Mouse (Mus musculus): ENCODE measurements around the gene Epha1. TPM values are rescaled to one million over a fixed set of nuclear protein-coding genes. Genes with fewer than 3 reads are reported as not detected.

The Epha1 gene
- polyA plus RNA-seq (2015; fragmentation: Nextera tagmentation; extraction: Ambion mirVana), result 21.8 TPM in 2 replicates

- peak within 1 kb of the TSS; percentile 91 for H3K27ac ChIP-seq (ENCODE audit: low read length)
- peak within 1 kb of the TSS; percentile 74 for H3K9ac ChIP-seq (replicated peaks; ENCODE audit: low read depth)
- peak within 1 kb of the TSS; percentile 57 for H3K4me3 ChIP-seq (ENCODE audit: low read depth, low read length)
- H3K4me2 ChIP-seq (replicated peaks; ENCODE audit: low read depth, low read length), result peak within 1 kb of the TSS; percentile 87
- no peaks in the 10 kb centered on the region for H3K9me3 ChIP-seq (ENCODE audit: low read length)
- H3K36me3 ChIP-seq (ENCODE audit: insufficient read depth, low read length), result no peaks in the 10 kb centered on the region
- DNase-seq (ENCODE audit: low spot score), result peak; percentile 96
- WGBS, result 1% methylated on average over 35 of the region's 36 CpGs
- TF ChIP-seq EP300 (IDR thresholded peaks at IDR 0.05) (0 out of 2 replicates have a peak, but pooled peaks have one; percentile 27), CTCF (IDR thresholded peaks at IDR 0.05) (peak; percentile 69)
- H3K27me3 ChIP-seq (replicated peaks; ENCODE audit: insufficient read depth, low read length), result no peaks in the 10 kb centered on the region
- ATAC-seq, result peak; percentile 55
- peaks cover 14% of the 10 kb centered on the region for H3K4me1 ChIP-seq (ENCODE audit: insufficient read depth, low read depth, low read length)
Observed at GRCm38 (mm10) chr6:42372816-42373547, at the start of gene Epha1. Gene Epha1 (minus strand): TSS chr6:42373268.

- Histone ChIP-seq H3K36me3 (ENCODE audit: insufficient read depth, low read length) (no peaks in the 10 kb centered on the region), H3K9me3 (ENCODE audit: low read length) (no peaks in the 10 kb centered on the region), H3K27ac (ENCODE audit: low read length) (no peak overlapping the region), H3K4me2 (replicated peaks; ENCODE audit: low read depth, low read length) (no peak overlapping the region), H3K9ac (replicated peaks; ENCODE audit: low read depth) (no peak overlapping the region), H3K4me1 (ENCODE audit: insufficient read depth, low read depth, low read length) (no peaks in the 10 kb centered on the region), H3K27me3 (replicated peaks; ENCODE audit: insufficient read depth, low read length) (no peaks in the 10 kb centered on the region), H3K4me3 (ENCODE audit: low read depth, low read length) (no peak overlapping the region)
- peak; percentile 48 for ATAC-seq
- peak; percentile 56 for DNase-seq (ENCODE audit: low spot score)
- TF ChIP-seq CTCF (IDR thresholded peaks at IDR 0.05) (no peak), EP300 (IDR thresholded peaks at IDR 0.05) (peak; percentile 12; the same call in 1 of the 2 replicates)
- WGBS, result 63% methylated on average over 2 of the region's 2 CpGs
Observed at GRCm38 (mm10) chr6:42421439-42421838, 48.4 kb upstream of the Epha1 start.

- TF ChIP-seq CTCF (IDR thresholded peaks at IDR 0.05), result no peak
- TF ChIP-seq EP300 (IDR thresholded peaks at IDR 0.05), result no peak
- H3K27ac ChIP-seq (ENCODE audit: low read length), result no peak overlapping the region
- no peak for ATAC-seq
- peak; percentile 18 for DNase-seq (ENCODE audit: low spot score)
- H3K9ac ChIP-seq (replicated peaks; ENCODE audit: low read depth), result no peak overlapping the region
- no peaks in the 10 kb centered on the region for H3K36me3 ChIP-seq (ENCODE audit: insufficient read depth, low read length)
- H3K9me3 ChIP-seq (ENCODE audit: low read length), result no peaks in the 10 kb centered on the region
- no peaks in the 10 kb centered on the region for H3K27me3 ChIP-seq (replicated peaks; ENCODE audit: insufficient read depth, low read length)
- H3K4me3 ChIP-seq (ENCODE audit: low read depth, low read length), result no peak overlapping the region
- H3K4me1 ChIP-seq (ENCODE audit: insufficient read depth, low read depth, low read length), result no peaks in the 10 kb centered on the region
- WGBS, result 90% methylated on average over 2 of the region's 2 CpGs
- no peak overlapping the region for H3K4me2 ChIP-seq (replicated peaks; ENCODE audit: low read depth, low read length)
Observed at GRCm38 (mm10) chr6:42419443-42419842, 46.4 kb upstream of the Epha1 start.

GRCm38 (mm10) chr6:42405134-42405533 is 32.1 kb upstream of the Epha1 start, which contains the start of gene Tas2r135:
Gene Tas2r135 (plus strand): TSS chr6:42405434.
- no peaks in the 10 kb centered on the region for H3K36me3 ChIP-seq (ENCODE audit: insufficient read depth, low read length)
- no peak within 1 kb of the TSS for H3K9ac ChIP-seq (replicated peaks; ENCODE audit: low read depth)
- no peaks in the 10 kb centered on the region for H3K9me3 ChIP-seq (ENCODE audit: low read length)
- H3K4me3 ChIP-seq (ENCODE audit: low read depth, low read length), result no peak within 1 kb of the TSS
- H3K4me1 ChIP-seq (ENCODE audit: insufficient read depth, low read depth, low read length), result no peaks in the 10 kb centered on the region
- 63% methylated on average over 2 of the region's 2 CpGs for WGBS
- DNase-seq (ENCODE audit: low spot score), result no peak
- TF ChIP-seq EP300 (IDR thresholded peaks at IDR 0.05) (no peak), CTCF (IDR thresholded peaks at IDR 0.05) (no peak)
- no peaks in the 10 kb centered on the region for H3K27me3 ChIP-seq (replicated peaks; ENCODE audit: insufficient read depth, low read length)
- no peak within 1 kb of the TSS for H3K4me2 ChIP-seq (replicated peaks; ENCODE audit: low read depth, low read length)
- no peak for ATAC-seq
- H3K27ac ChIP-seq (ENCODE audit: low read length), result no peak within 1 kb of the TSS

- Histone ChIP-seq H3K9ac (replicated peaks; ENCODE audit: low read depth) (no peak within 1 kb of the TSS), H3K4me3 (ENCODE audit: low read depth, low read length) (no peak within 1 kb of the TSS), H3K9me3 (ENCODE audit: low read length) (no peaks in the 10 kb centered on the region), H3K27ac (ENCODE audit: low read length) (no peak within 1 kb of the TSS), H3K27me3 (replicated peaks; ENCODE audit: insufficient read depth, low read length) (no peaks in the 10 kb centered on the region), H3K36me3 (ENCODE audit: insufficient read depth, low read length) (no peaks in the 10 kb centered on the region), H3K4me2 (replicated peaks; ENCODE audit: low read depth, low read length) (no peak within 1 kb of the TSS), H3K4me1 (ENCODE audit: insufficient read depth, low read depth, low read length) (peaks cover 13% of the 10 kb centered on the region; the same call in 1 of the 2 replicates)
- DNase-seq (ENCODE audit: low spot score) (no peak), ATAC-seq (no peak)
- 86% methylated on average over 1 of the region's 1 CpGs for WGBS
- TF ChIP-seq EP300 (IDR thresholded peaks at IDR 0.05) (no peak), CTCF (IDR thresholded peaks at IDR 0.05) (no peak)
Observed at GRCm38 (mm10) chr6:42399938-42400337, 26.9 kb upstream of the Epha1 start, which contains the start of gene Tas2r143. Gene Tas2r143 (plus strand): TSS chr6:42400238.

GRCm38 (mm10) chr6:42398998-42399397 is 25.9 kb upstream of the Epha1 start:
- no peak for ATAC-seq
- WGBS, result 100% methylated on average over 1 of the region's 1 CpGs
- Histone ChIP-seq H3K9me3 (ENCODE audit: low read length) (no peaks in the 10 kb centered on the region), H3K4me3 (ENCODE audit: low read depth, low read length) (no peak overlapping the region), H3K36me3 (ENCODE audit: insufficient read depth, low read length) (no peaks in the 10 kb centered on the region), H3K27me3 (replicated peaks; ENCODE audit: insufficient read depth, low read length) (no peaks in the 10 kb centered on the region), H3K4me2 (replicated peaks; ENCODE audit: low read depth, low read length) (no peak overlapping the region), H3K27ac (ENCODE audit: low read length) (no peak overlapping the region), H3K4me1 (ENCODE audit: insufficient read depth, low read depth, low read length) (peaks cover 13% of the 10 kb centered on the region; the same call in 1 of the 2 replicates), H3K9ac (replicated peaks; ENCODE audit: low read depth) (no peak overlapping the region)
- TF ChIP-seq EP300 (IDR thresholded peaks at IDR 0.05), result no peak
- no peak for TF ChIP-seq CTCF (IDR thresholded peaks at IDR 0.05)
- DNase-seq (ENCODE audit: low spot score), result no peak

All from lung, postnatal 0 days (tissue).